Mouse (Mus musculus): ENCODE data around the gene Apob. TPM values are rescaled to one million over a fixed set of nuclear protein-coding genes. Genes with fewer than 3 reads are reported as not detected.

Gene Apob
- polyA plus RNA-seq (2016; fragmentation: Nextera tagmentation; extraction: Ambion mirVana), result 0.62 and 2.3 TPM in 2 replicates

DNA sequence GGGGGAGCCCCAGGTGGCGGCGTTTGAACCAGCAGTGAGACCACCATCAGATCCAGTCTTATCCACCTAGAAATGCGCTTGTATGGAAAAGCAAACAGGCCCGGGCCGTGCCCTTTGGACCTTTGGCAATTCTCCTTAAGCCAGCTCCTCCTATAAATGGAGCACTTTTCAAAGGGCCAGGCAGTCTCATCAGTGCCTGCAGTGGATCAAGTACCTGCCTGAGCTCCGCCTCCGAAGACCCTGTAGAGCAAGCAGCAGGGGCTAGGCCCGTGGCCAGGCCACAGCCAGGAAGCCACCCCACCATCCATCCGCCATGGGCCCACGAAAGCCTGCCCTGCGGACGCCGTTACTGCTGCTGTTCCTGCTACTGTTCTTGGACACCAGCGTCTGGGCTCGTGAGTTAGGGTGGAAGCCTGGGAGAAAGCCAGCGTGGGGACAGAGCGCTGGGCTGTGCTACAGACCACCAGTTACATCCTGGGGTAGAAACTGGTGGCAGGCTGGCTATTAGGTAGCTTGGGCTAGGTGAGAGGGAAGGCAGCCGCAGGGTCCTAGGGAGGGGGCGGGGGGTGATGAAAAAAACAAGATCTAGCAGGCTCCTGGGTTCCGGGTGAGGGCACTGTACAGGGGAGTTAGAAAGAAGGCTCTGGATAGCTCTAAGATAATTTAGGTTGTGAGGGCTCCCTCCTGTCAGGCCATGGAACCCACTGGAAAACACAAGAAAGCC is at the start of gene Apob:
Apob (plus strand) TSS at position 183 of the 724 bp plus-strand sequence.
- Histone ChIP-seq H3K9me3 (replicated peaks) (no peaks in the 10 kb centered on the region), H3K9ac (no peak within 1 kb of the TSS), H3K4me3 (no peak within 1 kb of the TSS), H3K27ac (ENCODE audit: poor library complexity, severe bottlenecking) (no peak within 1 kb of the TSS), H3K4me1 (replicated peaks) (no peaks in the 10 kb centered on the region), H3K27me3 (replicated peaks) (no peaks in the 10 kb centered on the region), H3K36me3 (no peaks in the 10 kb centered on the region), H3K4me2 (no peak within 1 kb of the TSS)
- ATAC-seq (ENCODE audit: insufficient number of reproducible peaks, low FRiP score), result 0 out of 2 replicates have a peak, but pooled peaks have one; percentile 48
- 72% methylated on average over 20 of the region's 20 CpGs for WGBS

DNA sequence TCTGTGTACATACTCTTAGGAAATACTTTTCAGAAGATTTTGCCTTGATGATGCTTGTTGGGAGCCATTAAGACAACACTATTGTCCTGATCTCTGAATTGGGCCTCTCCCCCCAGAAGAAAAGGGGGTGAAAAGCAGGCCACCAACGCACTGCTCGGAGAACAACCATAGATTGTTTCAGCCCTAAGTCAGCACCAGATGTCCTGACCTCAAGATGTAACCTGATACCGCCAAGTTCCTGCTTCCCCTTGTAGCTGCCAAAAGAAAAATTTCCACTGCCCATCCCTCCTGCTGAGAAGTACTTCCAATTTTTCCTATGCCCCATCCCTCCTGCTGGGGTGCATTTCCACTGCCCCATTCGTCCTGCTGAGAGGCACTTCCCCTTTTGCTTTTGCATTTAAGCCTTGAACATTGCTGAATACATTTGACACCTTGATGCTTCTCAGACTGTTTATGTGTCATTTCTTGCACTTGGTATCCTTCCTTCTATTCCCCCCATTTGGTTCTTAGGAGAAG is 45.0 kb upstream of the Apob start:
- H3K36me3 ChIP-seq, result no peaks in the 10 kb centered on the region
- H3K4me2 ChIP-seq, result no peak overlapping the region
- no peak overlapping the region for H3K27ac ChIP-seq (ENCODE audit: poor library complexity, severe bottlenecking)
- H3K9ac ChIP-seq, result no peak overlapping the region
- ATAC-seq (ENCODE audit: insufficient number of reproducible peaks, low FRiP score), result no peak
- H3K4me1 ChIP-seq (replicated peaks), result no peaks in the 10 kb centered on the region
- no peaks in the 10 kb centered on the region for H3K27me3 ChIP-seq (replicated peaks)
- no peak overlapping the region for H3K4me3 ChIP-seq
- WGBS, result 55% methylated on average over 4 of the region's 4 CpGs
- H3K9me3 ChIP-seq (replicated peaks), result peaks cover 6% of the 10 kb centered on the region; the same call in 1 of the 2 replicates

DNA sequence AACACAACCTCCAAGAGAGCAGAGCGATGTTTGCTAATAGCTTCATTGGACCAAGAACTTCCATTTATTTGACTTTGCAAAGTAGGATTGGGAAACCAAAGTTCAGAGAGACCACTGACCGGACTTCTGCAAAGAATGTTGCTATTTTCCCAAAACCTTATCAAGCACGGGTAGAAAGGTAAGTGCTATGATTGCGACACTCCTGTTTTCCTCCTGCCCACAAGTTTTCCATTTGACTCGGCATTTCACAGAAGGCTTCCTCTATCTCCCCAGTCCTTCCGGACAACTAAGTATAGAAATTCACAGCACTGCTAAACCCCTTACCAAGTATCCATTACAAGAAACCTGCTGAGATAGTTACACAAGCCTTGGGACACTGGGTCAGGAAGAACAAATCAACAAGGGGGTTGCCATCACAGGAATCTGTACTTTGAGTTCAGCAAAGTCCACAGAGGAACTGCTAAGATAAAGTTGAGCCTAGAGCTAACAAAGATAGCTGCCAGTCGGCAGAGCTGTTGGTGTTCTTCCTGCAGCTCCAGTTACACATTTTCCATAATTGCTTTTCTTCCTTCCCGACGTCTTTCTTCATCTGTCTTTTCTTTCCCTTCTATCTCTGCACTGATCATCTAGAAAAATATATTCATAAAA is 27.2 kb upstream of the Apob start:
- Histone ChIP-seq H3K36me3 (no peaks in the 10 kb centered on the region), H3K27ac (ENCODE audit: poor library complexity, severe bottlenecking) (no peak overlapping the region), H3K4me2 (no peak overlapping the region), H3K9ac (no peak overlapping the region), H3K4me3 (no peak overlapping the region), H3K9me3 (replicated peaks) (no peaks in the 10 kb centered on the region), H3K27me3 (replicated peaks) (no peaks in the 10 kb centered on the region), H3K4me1 (replicated peaks) (no peaks in the 10 kb centered on the region)
- WGBS, result 49% methylated on average over 9 of the region's 9 CpGs
- no peak for ATAC-seq (ENCODE audit: insufficient number of reproducible peaks, low FRiP score)

DNA sequence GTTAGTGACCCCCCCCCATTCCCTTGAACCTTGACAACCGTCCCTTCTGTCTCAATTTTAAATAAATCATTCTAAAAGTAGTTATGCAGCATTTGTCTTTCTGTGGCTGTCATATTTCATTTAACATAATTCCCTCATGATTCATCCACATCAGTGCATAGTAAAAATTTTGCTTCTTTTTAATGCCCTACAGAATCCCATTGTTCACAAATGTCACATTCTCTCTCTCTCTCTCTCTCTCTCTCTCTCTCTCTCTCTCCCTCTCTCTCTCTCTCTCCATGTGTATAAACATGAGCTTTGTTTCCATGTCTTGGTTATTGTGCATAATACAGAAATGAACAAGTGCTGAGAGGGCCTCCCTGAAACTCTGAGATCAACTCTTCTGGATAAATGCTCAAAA is 18.6 kb upstream of the Apob start:
- Histone ChIP-seq H3K9ac (no peak overlapping the region), H3K27me3 (replicated peaks) (no peaks in the 10 kb centered on the region)

DNA sequence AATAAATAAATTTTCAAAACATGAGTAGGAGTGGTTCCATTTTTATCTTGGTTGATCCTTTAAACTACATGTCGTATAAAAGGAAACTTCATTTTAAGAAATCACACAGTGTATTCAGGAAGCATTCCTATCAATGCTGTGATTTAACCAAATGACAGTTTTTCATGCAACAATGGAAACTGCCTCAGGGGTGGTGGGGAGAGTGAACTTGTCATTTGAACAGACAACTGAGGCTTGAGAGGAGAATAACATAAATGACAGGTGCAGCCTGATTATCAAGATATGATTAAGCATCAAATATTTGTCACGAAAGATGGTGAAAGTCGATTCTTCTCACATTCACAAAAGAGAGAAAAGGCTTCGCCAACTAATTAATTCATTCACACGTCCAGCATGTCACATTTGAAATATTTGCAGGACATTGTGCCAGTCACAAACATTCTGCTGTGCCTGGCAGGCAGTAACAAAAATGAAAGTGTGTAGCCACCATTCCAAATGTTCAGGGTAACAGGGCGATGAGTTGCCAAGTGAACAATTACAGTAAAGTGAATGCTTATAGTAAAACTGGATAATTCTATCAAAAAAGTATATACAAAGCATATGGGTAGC is 18.0 kb upstream of the Apob start:
- Histone ChIP-seq H3K36me3 (no peaks in the 10 kb centered on the region), H3K4me2 (no peak overlapping the region), H3K27me3 (replicated peaks) (no peaks in the 10 kb centered on the region), H3K27ac (ENCODE audit: poor library complexity, severe bottlenecking) (no peak overlapping the region), H3K4me3 (no peak overlapping the region), H3K9ac (no peak overlapping the region), H3K4me1 (replicated peaks) (peaks cover 18% of the 10 kb centered on the region; the same call in 1 of the 2 replicates), H3K9me3 (replicated peaks) (no peaks in the 10 kb centered on the region)
- 76% methylated on average over 6 of the region's 6 CpGs for WGBS
- no peak for ATAC-seq (ENCODE audit: insufficient number of reproducible peaks, low FRiP score)

More for the DNA sequence above, 18.6 kb upstream of the Apob start:
- peaks cover 18% of the 10 kb centered on the region; the same call in 1 of the 2 replicates for H3K4me1 ChIP-seq (replicated peaks)
- WGBS, result 77% methylated on average over 1 of the region's 1 CpGs
- no peak overlapping the region for H3K27ac ChIP-seq (ENCODE audit: poor library complexity, severe bottlenecking)
- no peak for ATAC-seq (ENCODE audit: insufficient number of reproducible peaks, low FRiP score)
- no peak overlapping the region for H3K4me3 ChIP-seq
- H3K4me2 ChIP-seq, result no peak overlapping the region
- no peaks in the 10 kb centered on the region for H3K36me3 ChIP-seq
- no peaks in the 10 kb centered on the region for H3K9me3 ChIP-seq (replicated peaks)

DNA sequence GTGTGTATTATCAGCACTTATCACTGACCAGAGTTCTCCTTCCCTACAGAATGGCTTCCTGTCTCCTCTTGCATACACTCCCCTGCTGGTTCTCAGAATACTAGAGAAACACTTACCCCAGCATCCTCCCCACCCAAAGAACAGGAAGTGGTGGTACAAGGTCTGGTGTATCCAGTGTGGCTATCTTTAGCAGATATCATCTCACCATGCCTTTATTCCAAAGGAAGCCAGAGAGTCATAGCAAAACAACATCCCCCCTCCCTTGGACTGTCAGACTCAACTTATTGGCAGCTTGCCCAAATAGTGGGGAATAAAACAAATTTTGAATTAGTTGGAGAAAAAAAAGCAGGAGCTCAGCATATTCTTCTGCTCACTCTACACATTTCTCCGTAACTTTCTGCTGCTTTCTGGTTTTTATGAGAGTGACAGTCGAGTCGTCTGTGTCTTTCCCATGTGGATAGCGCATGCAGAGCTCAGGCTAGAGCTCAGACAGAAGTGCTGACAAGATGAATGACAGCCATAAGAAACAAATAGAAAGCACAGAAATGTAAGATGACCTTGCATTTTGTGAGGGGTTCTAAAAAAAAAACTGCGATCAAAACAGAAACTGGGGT is 15.0 kb upstream of the Apob start:
- Histone ChIP-seq H3K27me3 (replicated peaks) (no peaks in the 10 kb centered on the region), H3K9ac (no peak overlapping the region), H3K9me3 (replicated peaks) (no peaks in the 10 kb centered on the region), H3K4me3 (no peak overlapping the region), H3K4me1 (replicated peaks) (peaks cover 23% of the 10 kb centered on the region; the same call in 1 of the 2 replicates), H3K27ac (ENCODE audit: poor library complexity, severe bottlenecking) (no peak overlapping the region), H3K36me3 (no peaks in the 10 kb centered on the region), H3K4me2 (no peak overlapping the region)
- peak; percentile 81 for ATAC-seq (ENCODE audit: insufficient number of reproducible peaks, low FRiP score)
- WGBS, result 31% methylated on average over 5 of the region's 5 CpGs

DNA sequence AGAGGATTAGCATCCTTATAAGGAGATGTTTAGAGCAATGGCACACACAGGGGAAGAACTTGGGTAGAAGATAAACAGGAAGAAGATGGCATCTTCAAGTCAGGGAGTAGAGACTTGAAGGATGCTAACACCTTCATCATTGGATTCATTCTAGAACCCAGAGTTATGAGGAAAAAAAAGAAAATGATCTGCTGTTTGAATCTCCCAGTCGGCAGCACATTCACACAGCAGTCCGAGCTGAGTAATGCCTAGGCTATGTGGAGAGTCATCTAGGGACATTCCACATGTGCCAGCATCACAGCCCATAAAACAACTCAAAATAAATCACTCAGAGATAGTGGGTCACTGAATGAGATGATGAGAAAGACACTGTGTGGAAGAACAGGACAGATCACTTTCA is 10.2 kb upstream of the Apob start:
- H3K27me3 ChIP-seq (replicated peaks), result no peaks in the 10 kb centered on the region
- H3K36me3 ChIP-seq, result no peaks in the 10 kb centered on the region
- 81% methylated on average over 2 of the region's 2 CpGs for WGBS
- H3K4me2 ChIP-seq, result no peak overlapping the region
- peaks cover 16% of the 10 kb centered on the region; the same call in 1 of the 2 replicates for H3K4me1 ChIP-seq (replicated peaks)
- H3K4me3 ChIP-seq, result no peak overlapping the region
- H3K9me3 ChIP-seq (replicated peaks), result no peaks in the 10 kb centered on the region
- H3K27ac ChIP-seq (ENCODE audit: poor library complexity, severe bottlenecking), result no peak overlapping the region
- no peak for ATAC-seq (ENCODE audit: insufficient number of reproducible peaks, low FRiP score)
- no peak overlapping the region for H3K9ac ChIP-seq

DNA sequence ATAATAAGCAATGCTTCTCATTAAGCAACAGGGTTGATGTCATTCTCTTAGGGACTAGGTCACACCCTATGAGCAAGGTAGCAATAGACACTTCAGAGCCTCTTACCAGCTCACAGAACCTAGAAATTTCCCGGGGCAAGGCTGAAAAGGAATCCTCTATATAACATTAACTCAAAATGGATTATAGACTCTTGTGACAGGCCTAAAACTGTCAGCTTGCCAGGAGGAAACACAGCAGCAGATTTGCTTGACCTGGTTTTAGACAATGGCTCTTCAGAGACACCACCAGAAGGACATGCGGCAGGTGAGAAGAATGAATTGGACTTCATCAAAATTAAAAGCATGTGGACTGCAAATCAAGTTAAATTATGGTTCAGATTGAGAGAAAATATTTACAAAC is 7.1 kb upstream of the Apob start:
- no peaks in the 10 kb centered on the region for H3K36me3 ChIP-seq
- H3K9ac ChIP-seq, result no peak overlapping the region
- no peaks in the 10 kb centered on the region for H3K9me3 ChIP-seq (replicated peaks)
- 78% methylated on average over 2 of the region's 2 CpGs for WGBS
- no peaks in the 10 kb centered on the region for H3K27me3 ChIP-seq (replicated peaks)
- no peak for ATAC-seq (ENCODE audit: insufficient number of reproducible peaks, low FRiP score)
- no peak overlapping the region for H3K4me2 ChIP-seq
- H3K27ac ChIP-seq (ENCODE audit: poor library complexity, severe bottlenecking), result no peak overlapping the region
- no peak overlapping the region for H3K4me3 ChIP-seq
- H3K4me1 ChIP-seq (replicated peaks), result peaks cover 5% of the 10 kb centered on the region; the same call in 1 of the 2 replicates

DNA sequence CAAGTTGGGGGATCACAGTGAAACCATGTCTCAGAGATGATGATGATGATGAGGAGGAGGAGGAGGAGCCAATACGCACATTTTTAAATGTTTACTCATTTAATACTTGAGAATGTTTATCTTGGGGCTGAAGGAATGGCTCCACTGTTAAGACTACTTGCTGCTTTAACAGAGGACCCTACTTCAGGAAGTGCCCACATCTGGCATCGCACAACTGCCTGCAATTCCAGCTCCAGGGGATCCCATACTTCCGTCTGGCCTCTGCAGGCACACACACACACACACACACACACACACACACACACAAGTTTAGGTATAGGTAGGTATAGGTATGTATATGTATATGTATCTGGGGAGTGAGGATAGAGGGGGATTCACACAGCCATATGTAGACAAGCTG is 6.6 kb upstream of the Apob start:
- no peak for ATAC-seq (ENCODE audit: insufficient number of reproducible peaks, low FRiP score)
- Histone ChIP-seq H3K27ac (ENCODE audit: poor library complexity, severe bottlenecking) (no peak overlapping the region), H3K4me1 (replicated peaks) (peaks cover 5% of the 10 kb centered on the region; the same call in 1 of the 2 replicates), H3K4me3 (no peak overlapping the region), H3K36me3 (no peaks in the 10 kb centered on the region), H3K27me3 (replicated peaks) (no peaks in the 10 kb centered on the region), H3K9ac (no peak overlapping the region), H3K4me2 (no peak overlapping the region), H3K9me3 (replicated peaks) (no peaks in the 10 kb centered on the region)
- WGBS, result 57% methylated on average over 3 of the region's 3 CpGs

DNA sequence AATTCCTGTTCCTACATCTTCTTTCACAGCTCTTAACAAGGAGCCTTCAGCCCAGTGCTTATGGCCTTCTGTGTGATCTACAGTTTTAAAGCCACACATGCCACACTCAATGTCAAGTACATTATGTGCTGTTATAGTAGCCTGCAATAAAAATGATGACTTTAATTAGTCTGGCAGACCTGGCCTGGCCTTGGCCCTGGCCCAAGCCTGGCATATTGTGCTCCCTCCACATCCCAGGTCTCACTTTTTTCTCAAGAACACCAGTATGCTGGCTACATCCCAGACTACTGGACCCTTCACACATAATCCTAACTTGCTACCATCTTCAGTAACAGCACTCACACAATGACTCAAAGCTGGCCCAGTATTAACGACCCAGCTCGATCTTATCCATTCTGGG is 5.7 kb upstream of the Apob start:
- Histone ChIP-seq H3K4me1 (replicated peaks) (0 out of 2 replicates have a peak, but pooled peaks cover under 1% of the 10 kb centered on the region), H3K27ac (ENCODE audit: poor library complexity, severe bottlenecking) (no peak overlapping the region), H3K9me3 (replicated peaks) (no peaks in the 10 kb centered on the region), H3K4me2 (no peak overlapping the region), H3K9ac (no peak overlapping the region), H3K27me3 (replicated peaks) (no peaks in the 10 kb centered on the region), H3K4me3 (no peak overlapping the region), H3K36me3 (no peaks in the 10 kb centered on the region)
- no peak for ATAC-seq (ENCODE audit: insufficient number of reproducible peaks, low FRiP score)
- WGBS, result 81% methylated on average over 2 of the region's 2 CpGs

Measured in heart, embryonic 12.5 days (tissue).